Mouse (Mus musculus): ENCODE results near the gene Mpp2.

The Mpp2 gene

GRCm38 (mm10) chr11:102087931-102088898, at the start of gene Mpp2:
TSS of gene Mpp2 (minus strand) at chr11:102088515.
- peak in 1 of 2 experiments; percentile 6 for DNase-seq

GRCm38 (mm10) chr11:102137625-102138446, 49.5 kb upstream of the Mpp2 start:
- no peak for DNase-seq

- DNase-seq: no peak
These were observed 46.2 kb upstream of the Mpp2 start for GRCm38 (mm10) chr11:102134516-102134915.

GRCm38 (mm10) chr11:102117386-102117785, 29.1 kb upstream of the Mpp2 start:
- no peak for DNase-seq

- no peak for DNase-seq
These were observed 27.9 kb upstream of the Mpp2 start for GRCm38 (mm10) chr11:102116241-102116640.

GRCm38 (mm10) chr11:102111576-102111975, 23.3 kb upstream of the Mpp2 start:
- no peak for DNase-seq

- no peak for DNase-seq
These were observed 19.4 kb upstream of the Mpp2 start, which contains the start of gene Pyy for GRCm38 (mm10) chr11:102107732-102108131. TSS of gene Pyy (minus strand) at chr11:102107832.

GRCm38 (mm10) chr11:102106911-102107310, 18.6 kb upstream of the Mpp2 start:
- DNase-seq: no peak

- DNase-seq: peak; percentile 29 to 30
These were observed 14.4 kb upstream of the Mpp2 start for GRCm38 (mm10) chr11:102102485-102103258.

- no peak for DNase-seq
These were observed 12.9 kb upstream of the Mpp2 start, which contains the start of gene Ppy for GRCm38 (mm10) chr11:102101219-102101618. TSS of gene Ppy (minus strand) at chr11:102101319.

GRCm38 (mm10) chr11:102096887-102097391, 8.6 kb upstream of the Mpp2 start:
- DNase-seq: peak; percentile 18 to 42

- DNase-seq: no peak
These were observed 8.1 kb upstream of the Mpp2 start for GRCm38 (mm10) chr11:102096446-102096845.

GRCm38 (mm10) chr11:102095676-102096075, 7.4 kb upstream of the Mpp2 start:
- DNase-seq: no peak

- no peak for DNase-seq
These were observed 933 bp upstream of the Mpp2 start for GRCm38 (mm10) chr11:102089088-102089808.

GRCm38 (mm10) chr11:102087081-102087751, 1.1 kb downstream of the Mpp2 start:
- peak; percentile 38 to 51 for DNase-seq

- no peak for DNase-seq
These were observed 2.0 kb downstream of the Mpp2 start for GRCm38 (mm10) chr11:102086331-102086730.

- DNase-seq: no peak
These were observed 4.2 kb downstream of the Mpp2 start for GRCm38 (mm10) chr11:102084159-102084558.

GRCm38 (mm10) chr11:102083193-102083592, 5.1 kb downstream of the Mpp2 start:
- DNase-seq: no peak

- peak in 1 of 2 experiments; percentile 19 for DNase-seq
These were observed 6.0 kb downstream of the Mpp2 start for GRCm38 (mm10) chr11:102082322-102082721.

- DNase-seq: no peak
These were observed 14.6 kb downstream of the Mpp2 start for GRCm38 (mm10) chr11:102073722-102074121.

- DNase-seq: no peak
These were observed 15.6 kb downstream of the Mpp2 start for GRCm38 (mm10) chr11:102072729-102073128.
